Mouse (Mus musculus) spleen, adult 2 months (tissue): ENCODE data around the gene Shank3. TPM values are rescaled to one million over a fixed set of nuclear protein-coding genes. Genes with fewer than 3 reads are reported as not detected.

ENCODE experiments used
- DNase-seq, 2 experiments: peaks; one replicate each; pipeline versions ENCODE4 v3.0.0 to v3.0.0-alpha.2; 2012 to 2021; ENCODE audit warnings: low spot score in 2 of 2, low read depth in 1 of 2
- H3K27ac ChIP-seq: fragments of 200-500 bp; 2 replicates; pipeline ENCODE4 v1.5.1; 2012; ENCODE audit warnings: low read length, inconsistent platforms; ENCODE audit not compliant: insufficient read depth
- H3K27me3 ChIP-seq: fragments of 200-500 bp; 2 replicates; pipeline ENCODE4 v1.6.1; 2012; ENCODE audit warnings: mild to moderate bottlenecking, moderate library complexity, low read length, inconsistent platforms; ENCODE audit not compliant: control insufficient read depth, insufficient read depth
- H3K36me3 ChIP-seq: fragments of 200-500 bp; 2 replicates; pipeline ENCODE4 v1.6.1; 2012; ENCODE audit warnings: mild to moderate bottlenecking, low read length, inconsistent platforms; ENCODE audit not compliant: control insufficient read depth, insufficient read depth
- H3K4me1 ChIP-seq: fragments of 200-500 bp; 2 replicates; pipeline ENCODE4 v1.6.1; 2011; ENCODE audit warnings: inconsistent platforms; ENCODE audit not compliant: control insufficient read depth, insufficient read depth, insufficient read length
- H3K4me3 ChIP-seq: fragments of 200-500 bp; 2 replicates; pipeline ENCODE4 v1.5.1; 2011; ENCODE audit warnings: mild to moderate bottlenecking, inconsistent platforms; ENCODE audit not compliant: insufficient read depth, insufficient read length; ENCODE audit errors: extremely low read depth
- CTCF ChIP-seq: fragments of 200-500 bp; IDR thresholded peaks from 2 replicates; pipeline ENCODE4 v1.5.1; 2011; ENCODE audit warnings: mild to moderate bottlenecking, inconsistent platforms; ENCODE audit not compliant: insufficient read depth, insufficient read length, insufficient replicate concordance; ENCODE audit errors: extremely low read depth
- POLR2A ChIP-seq: fragments of 200-500 bp; IDR thresholded peaks from 2 replicates; pipeline ENCODE4 v1.6.1; 2011; ENCODE audit warnings: low read depth, low read length, inconsistent platforms
- WGBS: fragments of 180-500 bp; shearing (Covaris S2); methylation state at CpG from one replicate; pipeline ENCODE4 v1.1.7; 2018; 5-methylcytosine and 5-hydroxymethylcytosine counted together
- polyA plus RNA-seq: library from polyadenylated mRNA; depleted of rRNA; stranded (reverse); fragments of >200 nt; gene quantifications from 2 replicates; pipeline ENCODE4 v1.2.3, GENCODE M21; 2012

Gene Shank3
- polyA plus RNA-seq, 1 experiment = 24.6 TPM

GRCm38 (mm10) chr15:89526776-89527325 is 27.4 kb downstream of the Shank3 start:
- 92% methylated on average over 19 of the region's 19 CpGs for WGBS
- no peak for DNase-seq
- H3K36me3 ChIP-seq = no peaks in the 10 kb centered on the region

GRCm38 (mm10) chr15:89527466-89527865 is 28.0 kb downstream of the Shank3 start:
- 90% methylated on average over 7 of the region's 7 CpGs for WGBS
- Histone ChIP-seq H3K36me3 (no peaks in the 10 kb centered on the region), H3K27me3 (no peaks in the 10 kb centered on the region), H3K4me1 (no peaks in the 10 kb centered on the region), H3K4me3 (no peak overlapping the region), H3K27ac (no peak overlapping the region)
- TF ChIP-seq POLR2A = no peak
- TF ChIP-seq CTCF = no peak
- DNase-seq = no peak

More at GRCm38 (mm10) chr15:89526776-89527325, 27.4 kb downstream of the Shank3 start:
- H3K27me3 ChIP-seq = no peaks in the 10 kb centered on the region
- H3K27ac ChIP-seq = no peak overlapping the region
- no peaks in the 10 kb centered on the region for H3K4me1 ChIP-seq
- TF ChIP-seq POLR2A (no peak), CTCF (no peak)
- H3K4me3 ChIP-seq = no peak overlapping the region

GRCm38 (mm10) chr15:89528201-89528850 is 28.9 kb downstream of the Shank3 start:
- no peak overlapping the region for H3K27ac ChIP-seq
- 90% methylated on average over 18 of the region's 18 CpGs for WGBS
- DNase-seq = no peak
- H3K27me3 ChIP-seq = no peaks in the 10 kb centered on the region
- H3K36me3 ChIP-seq = no peaks in the 10 kb centered on the region
- no peak for TF ChIP-seq CTCF
- TF ChIP-seq POLR2A = no peak
- no peaks in the 10 kb centered on the region for H3K4me1 ChIP-seq
- H3K4me3 ChIP-seq = no peak overlapping the region

GRCm38 (mm10) chr15:89528923-89529322 is 29.5 kb downstream of the Shank3 start:
- 94% methylated on average over 10 of the region's 10 CpGs for WGBS
- no peaks in the 10 kb centered on the region for H3K27me3 ChIP-seq
- no peak for DNase-seq
- H3K4me1 ChIP-seq = no peaks in the 10 kb centered on the region
- no peak overlapping the region for H3K4me3 ChIP-seq
- no peaks in the 10 kb centered on the region for H3K36me3 ChIP-seq
- no peak overlapping the region; the same call in 1 of the 2 replicates for H3K27ac ChIP-seq
- TF ChIP-seq CTCF (no peak), POLR2A (no peak)

- no peak for TF ChIP-seq POLR2A
- TF ChIP-seq CTCF = peak; percentile 74; the same call in 1 of the 2 replicates
- H3K4me3 ChIP-seq = no peak overlapping the region
Measured at GRCm38 (mm10) chr15:89530336-89530735, 30.9 kb downstream of the Shank3 start.

GRCm38 (mm10) chr15:89531399-89531798 is 32.0 kb downstream of the Shank3 start:
- no peak overlapping the region for H3K27ac ChIP-seq
- WGBS = 96% methylated on average over 5 of the region's 5 CpGs
- no peaks in the 10 kb centered on the region for H3K4me1 ChIP-seq
- no peaks in the 10 kb centered on the region for H3K36me3 ChIP-seq
- H3K4me3 ChIP-seq = no peak overlapping the region
- H3K27me3 ChIP-seq = no peaks in the 10 kb centered on the region
- no peak for DNase-seq
- TF ChIP-seq CTCF = no peak
- no peak for TF ChIP-seq POLR2A

More at GRCm38 (mm10) chr15:89530336-89530735, 30.9 kb downstream of the Shank3 start:
- Histone ChIP-seq H3K4me1 (no peaks in the 10 kb centered on the region), H3K27ac (no peak overlapping the region), H3K27me3 (no peaks in the 10 kb centered on the region), H3K36me3 (no peaks in the 10 kb centered on the region)
- peak in 1 of 2 experiments; percentile 18 for DNase-seq
- WGBS = 37% methylated on average over 4 of the region's 4 CpGs
